Mouse (Mus musculus): Measurements from ENCODE around the gene Tiprl. TPM values are rescaled to one million over a fixed set of nuclear protein-coding genes. Genes with fewer than 3 reads are reported as not detected.

Tiprl gene
- total RNA-seq, 4 experiments from 2014 or later = 30.0 to 36.4 (median 34.8) TPM

DNA sequence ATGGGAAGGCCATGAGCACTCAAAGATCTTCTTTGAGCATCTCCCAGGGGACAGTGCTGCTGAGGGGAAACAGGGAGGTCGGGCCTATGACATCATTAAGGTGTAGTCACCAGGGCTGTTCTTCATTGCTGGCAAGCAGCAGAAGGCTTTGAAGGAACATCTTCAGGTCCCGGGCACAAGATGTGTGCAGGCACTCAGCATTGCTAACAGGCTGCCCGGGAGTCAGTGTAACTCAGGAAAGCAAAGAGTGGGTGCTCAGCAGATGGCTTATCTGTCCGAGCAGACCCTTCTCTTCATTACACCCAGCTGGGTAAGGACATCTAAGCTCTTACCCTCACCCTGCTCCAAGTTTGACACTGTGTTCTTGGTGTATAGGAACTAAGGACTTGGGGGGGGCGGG, 57.5 kb downstream of the Tiprl start:
- no peak for DNase-seq (ENCODE audit: low spot score)

DNA sequence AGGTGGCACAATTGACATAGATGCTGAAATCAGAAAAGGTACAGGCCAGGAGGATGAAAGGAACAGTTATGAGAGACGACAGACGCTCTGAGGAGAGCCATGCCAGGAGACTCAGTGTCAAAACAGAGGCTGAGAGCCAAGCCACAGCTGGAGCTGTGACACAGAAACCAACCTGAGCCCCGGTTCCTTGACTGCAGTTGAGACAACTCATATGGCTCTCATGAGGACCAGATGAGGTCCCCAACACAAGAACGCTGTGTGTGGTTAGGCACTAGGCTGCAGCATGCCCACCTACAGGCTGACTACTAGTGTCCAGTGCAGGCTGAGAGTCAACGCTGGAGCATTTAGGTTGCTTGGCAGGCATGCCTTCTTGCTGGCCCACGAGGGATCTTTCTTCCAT, 58.7 kb downstream of the Tiprl start:
- DNase-seq (ENCODE audit: low spot score) = no peak

DNA sequence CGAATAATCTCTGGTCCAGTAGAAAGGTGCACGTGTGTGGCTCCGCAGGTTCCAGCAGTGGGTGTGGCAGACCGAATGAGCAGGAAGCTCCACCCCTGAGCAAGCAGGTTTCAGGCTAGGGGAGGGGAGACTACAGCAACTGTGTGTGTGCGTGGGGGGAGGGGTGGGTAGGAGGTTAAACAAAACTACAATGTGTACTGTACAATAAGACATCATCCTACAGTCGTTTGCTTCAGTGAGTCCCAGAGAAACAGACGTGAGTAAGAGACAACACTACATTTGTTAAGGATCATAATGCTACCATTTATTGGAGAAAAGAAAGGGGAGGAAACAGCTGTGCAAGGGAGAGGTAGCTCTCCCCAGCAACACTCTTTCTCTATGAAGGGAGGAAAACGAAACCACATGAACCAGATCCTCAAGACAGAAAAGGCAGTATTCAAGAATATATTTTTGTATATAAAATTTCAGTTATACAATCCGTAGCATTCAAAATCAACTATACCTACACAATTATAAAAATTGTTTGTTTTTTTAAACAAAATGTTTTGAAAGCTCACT, 62.7 kb downstream of the Tiprl start:
- DNase-seq (ENCODE audit: low spot score) = no peak

DNA sequence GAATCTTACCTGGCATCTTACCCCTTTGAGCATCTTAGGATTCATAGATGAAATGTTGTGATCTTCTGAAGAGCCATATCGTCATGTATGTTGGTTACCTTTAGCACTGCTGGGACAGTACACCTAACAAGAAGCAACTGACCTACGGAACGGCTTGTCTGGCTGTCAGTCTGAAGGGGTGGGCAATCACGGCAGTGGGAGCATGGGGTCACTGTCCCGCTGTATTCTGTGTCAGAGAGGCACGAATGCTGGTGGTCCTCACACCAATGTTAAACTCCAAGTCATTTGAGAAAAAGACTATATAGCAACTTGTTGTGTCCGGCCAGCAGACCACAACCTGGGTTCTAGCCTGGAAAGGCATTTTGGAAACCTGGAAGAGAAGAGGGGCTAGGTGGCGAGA, 65.5 kb downstream of the Tiprl start:
- no peak for DNase-seq (ENCODE audit: low spot score)

DNA sequence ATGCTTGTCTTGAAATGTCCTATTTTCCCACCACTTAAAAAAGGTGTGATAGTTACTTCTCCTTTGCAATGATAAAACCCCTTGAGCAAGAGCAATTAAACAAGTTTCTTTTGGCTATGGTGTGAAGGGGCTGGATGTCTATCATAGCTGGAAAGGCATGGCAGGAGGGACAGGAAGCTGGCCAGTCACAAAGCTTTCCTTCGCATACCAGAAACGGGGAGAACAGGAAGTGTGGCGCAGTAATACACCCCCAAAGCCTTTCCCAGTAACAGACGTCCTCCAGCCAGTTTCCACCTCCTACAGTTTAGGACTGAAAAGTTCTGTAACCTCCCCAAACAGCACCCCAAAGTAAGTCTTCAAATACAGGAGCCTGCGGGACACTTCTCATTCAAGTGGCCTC, 66.6 kb downstream of the Tiprl start:
- DNase-seq (ENCODE audit: low spot score) = no peak

DNA sequence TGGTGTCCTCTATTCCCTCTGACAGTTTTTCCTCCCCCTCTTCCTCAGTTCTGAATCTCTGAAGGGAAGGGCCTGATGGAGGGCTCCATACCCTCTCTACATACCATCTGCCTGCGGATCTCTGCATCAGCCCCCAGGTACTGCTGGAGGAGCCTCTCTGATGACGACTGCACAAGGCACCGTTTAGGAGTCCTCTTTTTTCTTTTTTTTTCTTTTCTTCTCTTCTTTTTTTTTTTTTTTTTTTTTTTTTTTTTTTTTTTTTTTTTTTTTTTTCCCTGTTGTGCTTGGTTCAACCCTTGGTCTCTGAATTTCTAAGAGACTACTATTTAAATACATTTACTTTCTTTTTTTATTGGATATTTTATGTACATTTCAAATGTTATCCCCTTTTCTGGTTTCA, 67.3 kb downstream of the Tiprl start:
- no peak for DNase-seq (ENCODE audit: low spot score)

DNA sequence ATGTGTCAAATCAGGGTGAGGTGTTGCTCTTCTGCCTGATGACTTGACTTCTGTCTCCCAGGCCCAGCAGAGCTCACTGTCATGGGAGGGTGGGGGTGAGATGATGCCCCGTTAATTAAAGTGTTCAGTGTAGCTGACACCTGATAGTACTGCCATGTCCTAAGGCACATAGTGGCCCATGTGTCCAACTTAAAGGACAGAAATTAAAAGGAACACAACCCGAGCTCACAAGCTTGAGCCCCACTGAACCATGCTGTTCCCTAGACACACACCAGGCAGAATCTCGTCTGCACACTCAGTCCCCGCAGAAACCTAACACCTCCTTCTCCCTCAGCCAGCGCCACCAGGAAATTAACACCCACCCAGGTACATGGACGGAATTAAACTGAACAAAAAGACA, 71.9 kb downstream of the Tiprl start:
- no peak for DNase-seq (ENCODE audit: low spot score)

Other genes starting within 250 kb of the Tiprl start
- gene Tbx19, start 76.2 kb downstream of the Tiprl start, total RNA-seq (2022) = not detected
- 10 to 100 TPM; 14.2 to 18.1 (median 15.5) TPM for gene Sft2d2, start 42.6 kb downstream of the Tiprl start, total RNA-seq (2022)
- 1 to 10 TPM; 1.0 to 1.8 (median 1.2) TPM for gene Gpr161, start 58.8 kb upstream of the Tiprl start, total RNA-seq (2022)
- 100 to 1,000 TPM; 103 to 113 (median 109) TPM for gene Dcaf6, start 223.5 kb upstream of the Tiprl start, total RNA-seq (2022)
- gene Mpc2, start 223.6 kb upstream of the Tiprl start, total RNA-seq (2022) = 100 to 1,000 TPM; 565 to 633 (median 602) TPM
- gene Adcy10, start 248.2 kb upstream of the Tiprl start, total RNA-seq (2022) = not detected

All from heart, adult 8-10 months (tissue).